Mouse (Mus musculus) embryonic fibroblast, embryonic 13.5 days (primary cell): ENCODE measurements around the gene Nbea.

Source experiments
- CTCF ChIP-seq: IDR thresholded peaks from 2 replicates; pipeline ENCODE4 v1.5.1; 2011; ENCODE audit warnings: mild to moderate bottlenecking, control low read depth, low read length, moderate library complexity, borderline replicate concordance; ENCODE audit not compliant: insufficient read depth
- POLR2A ChIP-seq: IDR thresholded peaks from 2 replicates; pipeline ENCODE4 v1.6.1; 2011; ENCODE audit warnings: low read depth, mild to moderate bottlenecking, control low read depth, low read length, moderate library complexity

DNA sequence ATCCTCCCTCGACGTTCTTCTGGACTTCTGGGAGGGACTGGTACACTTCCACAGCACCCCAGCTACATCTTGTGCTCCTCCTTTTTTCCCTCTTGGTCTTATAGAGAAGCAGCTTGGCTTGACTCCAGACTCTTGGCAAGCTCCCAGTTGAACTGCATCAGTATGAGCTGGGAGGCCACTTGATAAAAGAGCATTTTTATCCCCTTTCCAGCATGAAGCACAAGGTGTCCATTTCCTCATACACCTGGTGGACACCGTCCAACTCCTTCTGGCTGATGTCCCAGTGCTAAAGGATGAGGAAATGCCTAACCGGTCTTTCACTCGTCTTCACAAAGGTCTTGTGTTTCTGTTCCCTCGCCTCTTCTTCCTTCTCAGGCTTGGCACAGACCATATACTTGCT is 115.7 kb downstream of the Nbea start:
- TF ChIP-seq POLR2A: no peak
- TF ChIP-seq CTCF: no peak
